Mouse (Mus musculus) megakaryocyte, embryonic 14.5 days (primary cell): ENCODE measurements at regions not wholly inside any gene's neighbourhood (a gene's known extent, or its start where the extent isn't known, plus 50 kb on each side); places are given as distances from the start of the nearest gene placed in this dataset.

Source experiments
- H3K27me3 ChIP-seq: replicated peaks from 2 replicates; pipeline ENCODE3; 2012; ENCODE audit warnings: inconsistent platforms
- H3K36me3 ChIP-seq: replicated peaks from 2 replicates; pipeline ENCODE3; 2012; ENCODE audit warnings: low read length, inconsistent platforms, mixed read lengths
- H3K4me1 ChIP-seq: 2 replicates; pipeline ENCODE4 v1.6.1; 2012; ENCODE audit warnings: inconsistent platforms
- H3K4me3 ChIP-seq: replicated peaks from 2 replicates; pipeline ENCODE3; 2012; ENCODE audit warnings: moderate library complexity, mild to moderate bottlenecking, inconsistent platforms
- H3K9me3 ChIP-seq: 2 replicates; pipeline ENCODE4 v1.6.1; 2012; ENCODE audit warnings: inconsistent platforms
- FLI1 ChIP-seq: IDR thresholded peaks from 2 replicates; pipeline ENCODE4 v1.6.1; 2012; ENCODE audit warnings: low read length, inconsistent platforms, mixed read lengths
- GATA1 ChIP-seq: IDR thresholded peaks from 3 replicates; pipeline ENCODE4 v1.6.1; 2012; ENCODE audit warnings: mixed read lengths, low read length, inconsistent platforms, borderline replicate concordance

- Histone ChIP-seq H3K4me1 (no peaks in the 10 kb centered on the region), H3K27me3 (no peaks in the 10 kb centered on the region), H3K4me3 (no peak overlapping the region), H3K9me3 (no peaks in the 10 kb centered on the region), H3K36me3 (no peaks in the 10 kb centered on the region)
- TF ChIP-seq FLI1 (no peak), GATA1 (no peak)
These were observed 55.3 kb upstream of the Spaca1 start for GRCm38 (mm10) chr4:34105251-34105650.

DNA sequence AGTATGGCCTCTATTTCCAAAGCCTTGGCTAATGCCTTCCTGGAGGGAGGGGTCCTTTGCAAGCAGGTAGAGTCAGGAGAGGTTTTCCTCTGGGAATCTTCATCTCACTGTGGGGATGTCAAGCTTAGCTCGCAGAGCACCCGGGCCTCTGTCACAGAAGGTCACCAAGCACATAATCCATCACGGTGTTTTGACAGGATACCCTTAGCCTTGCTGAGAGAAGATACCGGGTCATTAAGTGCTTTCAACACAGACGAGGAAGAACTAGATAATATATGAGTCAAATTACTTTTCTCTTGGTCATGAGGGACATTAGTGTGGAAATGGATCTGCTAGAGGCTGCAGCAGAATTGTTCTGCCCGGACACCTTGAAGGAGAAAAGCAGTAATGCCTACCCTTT is 64.3 kb upstream of the Spaca1 start:
- TF ChIP-seq FLI1 (no peak), GATA1 (no peak)
- Histone ChIP-seq H3K27me3 (no peaks in the 10 kb centered on the region), H3K4me3 (no peak overlapping the region), H3K9me3 (no peaks in the 10 kb centered on the region), H3K36me3 (no peaks in the 10 kb centered on the region), H3K4me1 (no peaks in the 10 kb centered on the region)

DNA sequence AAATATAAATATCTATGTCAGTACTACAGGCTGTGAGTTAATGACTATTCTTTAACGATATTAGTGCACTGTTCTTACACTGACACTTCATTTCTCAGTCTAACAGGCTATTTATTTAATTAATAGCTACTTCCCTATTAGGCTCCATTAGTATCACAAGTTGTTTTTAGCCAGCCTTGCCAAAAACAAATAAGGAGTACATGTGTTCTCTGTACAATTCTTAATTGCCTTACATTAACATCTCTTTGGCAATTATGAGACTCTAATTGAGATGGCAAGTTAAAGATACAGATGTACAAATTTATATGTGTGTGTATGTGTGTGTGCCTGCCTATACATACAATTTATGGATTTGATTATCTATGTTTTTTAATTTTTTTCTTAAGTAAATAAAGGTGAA is 67.1 kb upstream of the Spaca1 start:
- no peaks in the 10 kb centered on the region for H3K9me3 ChIP-seq
- no peak overlapping the region for H3K4me3 ChIP-seq
- H3K4me1 ChIP-seq = no peaks in the 10 kb centered on the region
- TF ChIP-seq FLI1 (no peak), GATA1 (no peak)
- no peaks in the 10 kb centered on the region for H3K36me3 ChIP-seq
- H3K27me3 ChIP-seq = no peaks in the 10 kb centered on the region

DNA sequence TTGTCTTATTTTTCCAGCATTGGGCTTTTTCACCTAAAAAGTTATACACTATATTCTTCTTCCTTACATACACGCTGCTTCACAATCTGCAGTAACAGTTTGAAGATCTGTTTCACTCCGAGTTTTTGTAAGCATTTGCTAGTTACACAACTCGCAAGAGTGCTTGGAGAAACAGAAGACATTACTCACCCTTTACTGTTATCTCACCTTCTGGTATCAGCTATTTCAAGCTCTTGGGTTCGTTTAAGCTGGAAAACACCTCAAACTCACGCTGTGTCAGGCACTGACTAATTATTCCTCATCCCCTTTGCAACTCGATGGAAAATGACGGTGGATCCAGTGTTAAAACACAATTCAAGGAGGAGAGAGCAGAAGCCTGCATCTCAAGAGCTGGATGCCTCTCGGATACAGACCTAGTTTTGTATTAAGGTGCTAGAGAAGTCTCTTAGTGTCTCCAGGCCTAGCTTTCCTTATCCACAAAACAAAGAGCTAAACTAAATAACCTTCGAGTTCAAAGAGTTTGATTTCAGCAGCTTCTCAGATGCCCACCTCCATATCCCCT is 73.0 kb upstream of the Spaca1 start:
- no peak overlapping the region for H3K4me3 ChIP-seq
- H3K36me3 ChIP-seq = no peaks in the 10 kb centered on the region
- peaks cover 11% of the 10 kb centered on the region; the same call in 1 of the 2 replicates for H3K4me1 ChIP-seq
- H3K9me3 ChIP-seq = no peaks in the 10 kb centered on the region
- no peaks in the 10 kb centered on the region for H3K27me3 ChIP-seq
- TF ChIP-seq FLI1 (no peak), GATA1 (no peak)

DNA sequence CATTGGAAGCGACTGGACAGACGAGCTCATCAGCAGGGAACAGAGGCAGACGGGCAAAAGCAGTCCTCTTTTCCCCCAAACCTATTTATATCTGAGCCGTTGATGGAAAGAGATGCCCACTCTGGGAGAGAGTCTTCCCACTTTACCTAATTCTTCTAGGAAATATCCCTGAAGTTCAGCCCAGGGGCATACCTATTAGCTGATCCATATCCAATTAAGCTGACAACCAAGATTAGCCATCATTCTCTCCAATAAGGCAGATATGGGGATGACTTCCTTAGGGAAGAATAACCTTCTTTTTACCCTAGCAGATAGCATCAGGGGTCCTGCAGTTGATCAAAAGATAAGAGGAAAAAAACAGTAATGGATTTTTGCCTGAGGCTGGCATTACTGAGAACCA is 78.2 kb upstream of the Spaca1 start:
- Histone ChIP-seq H3K4me1 (peaks cover 11% of the 10 kb centered on the region; the same call in 1 of the 2 replicates), H3K4me3 (no peak overlapping the region), H3K27me3 (no peaks in the 10 kb centered on the region), H3K36me3 (no peaks in the 10 kb centered on the region), H3K9me3 (no peaks in the 10 kb centered on the region)
- TF ChIP-seq GATA1 = no peak
- TF ChIP-seq FLI1 = no peak

DNA sequence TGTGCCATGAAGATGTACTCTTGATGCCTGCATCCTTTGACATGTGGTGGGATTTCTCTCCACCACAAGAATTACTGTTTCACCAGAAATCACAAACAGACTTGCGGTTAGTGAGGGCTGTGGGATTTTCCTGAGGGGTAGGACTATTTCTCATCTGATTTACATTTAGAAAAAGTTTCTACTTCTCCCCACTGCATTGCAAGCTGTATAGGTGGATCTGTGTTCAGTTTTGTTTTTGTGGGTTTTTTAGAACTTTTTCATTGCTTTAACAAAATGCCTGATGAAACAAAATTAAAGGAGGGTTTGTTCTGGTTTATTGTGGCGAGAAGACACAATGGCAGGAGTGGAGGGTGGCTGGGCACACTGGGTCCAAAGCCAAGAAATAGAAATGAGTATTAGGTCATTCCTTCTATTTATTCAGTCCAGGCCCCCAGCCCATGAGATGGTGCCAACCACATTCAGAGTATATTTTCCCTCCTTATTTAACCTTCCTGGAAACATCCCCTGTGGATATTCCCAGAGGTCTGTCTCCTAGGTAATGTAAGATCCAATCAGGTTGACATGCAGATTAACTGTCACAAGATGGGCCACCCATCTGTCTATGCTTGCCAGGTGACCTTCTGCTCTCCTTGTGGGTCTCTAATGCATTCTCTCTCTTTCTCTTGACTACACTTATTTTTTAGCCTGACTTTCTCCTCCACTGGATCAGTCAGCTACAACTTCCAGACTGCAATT is 96.3 kb upstream of the Spaca1 start:
- no peaks in the 10 kb centered on the region for H3K27me3 ChIP-seq
- no peaks in the 10 kb centered on the region for H3K36me3 ChIP-seq
- TF ChIP-seq GATA1 (no peak), FLI1 (no peak)
- peaks cover 8% of the 10 kb centered on the region; the same call in 1 of the 2 replicates for H3K4me1 ChIP-seq
- H3K4me3 ChIP-seq = no peak overlapping the region
- peaks cover 3% of the 10 kb centered on the region; the same call in 1 of the 2 replicates for H3K9me3 ChIP-seq

DNA sequence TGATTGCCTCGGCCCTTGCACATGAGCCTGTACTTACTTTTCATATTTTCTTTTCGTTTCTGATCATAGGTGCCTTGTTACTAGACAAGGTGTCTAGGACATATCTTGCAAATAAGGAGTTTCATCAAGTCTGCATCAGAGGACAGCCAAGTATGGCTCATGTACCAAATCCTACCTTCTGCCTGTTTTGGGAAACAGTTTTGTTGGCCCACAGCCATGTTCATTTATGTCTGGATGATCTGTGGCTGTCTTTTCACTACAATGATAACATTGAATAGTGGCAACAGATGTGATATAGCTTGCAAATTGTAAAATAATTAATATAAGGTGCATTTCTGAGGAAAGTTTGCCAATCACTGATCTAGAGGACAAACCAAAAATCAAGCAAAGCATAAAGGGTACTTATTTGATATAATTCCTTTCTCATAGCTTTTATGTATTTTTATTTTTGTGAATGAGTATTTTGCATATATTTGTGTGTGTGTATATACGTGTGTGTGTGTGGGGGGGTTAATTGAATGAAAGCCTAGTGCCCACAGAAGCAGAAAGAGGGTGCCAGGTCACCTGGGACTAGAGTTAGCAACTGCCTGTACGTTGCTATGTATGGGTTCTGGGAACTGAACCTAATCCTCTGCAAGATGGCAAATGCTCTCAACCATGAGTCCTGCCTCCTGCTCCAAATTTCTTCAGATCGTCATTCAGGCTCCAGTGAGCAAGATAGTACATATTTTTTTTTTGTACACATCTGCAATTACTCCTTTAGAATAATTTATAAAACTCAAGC is 99.2 kb upstream of the Spaca1 start:
- Histone ChIP-seq H3K36me3 (no peaks in the 10 kb centered on the region), H3K4me1 (peaks cover 25% of the 10 kb centered on the region; the same call in 1 of the 2 replicates), H3K9me3 (no peaks in the 10 kb centered on the region), H3K4me3 (no peak overlapping the region), H3K27me3 (no peaks in the 10 kb centered on the region)
- no peak for TF ChIP-seq GATA1
- TF ChIP-seq FLI1 = no peak

DNA sequence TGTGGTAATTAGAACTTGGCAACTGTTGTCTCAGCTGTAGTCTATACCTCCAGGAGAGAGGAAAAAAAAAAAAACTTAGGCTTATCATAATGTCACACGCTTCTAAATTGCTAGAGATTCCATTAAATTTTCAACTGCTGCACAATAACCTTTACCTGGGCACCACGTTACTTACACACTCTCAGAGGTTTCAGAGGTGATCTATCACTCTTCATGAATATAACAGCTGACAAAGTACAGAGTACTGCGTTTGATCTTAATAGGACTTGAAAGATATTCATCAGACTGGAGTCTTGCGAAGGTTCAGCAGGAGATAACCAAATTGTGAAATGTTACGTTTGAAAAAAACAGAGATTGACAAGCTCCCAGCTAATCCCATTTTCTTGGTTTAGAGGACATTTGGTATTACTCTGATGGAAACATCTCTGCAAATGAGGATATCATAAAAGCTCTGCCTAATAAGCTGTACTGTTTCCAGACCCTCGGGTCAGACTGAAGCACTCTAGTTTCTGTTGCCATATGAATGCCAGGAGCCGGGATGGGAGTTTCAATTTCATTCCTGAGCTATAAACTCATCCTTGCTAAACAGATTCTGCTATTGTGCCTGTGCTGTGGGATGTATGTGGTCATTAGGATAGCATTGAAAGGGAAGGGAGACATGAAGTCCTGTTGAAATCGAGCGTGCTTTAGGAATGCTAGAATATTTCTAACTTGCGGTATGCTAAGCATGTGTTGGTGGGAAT is 101.8 kb upstream of the Spaca1 start:
- H3K36me3 ChIP-seq = no peaks in the 10 kb centered on the region

GRCm38 (mm10) chr4:34155501-34155900 is 105.5 kb upstream of the Spaca1 start:
- H3K27me3 ChIP-seq = no peaks in the 10 kb centered on the region
- TF ChIP-seq FLI1 = no peak
- TF ChIP-seq GATA1 = no peak
- H3K36me3 ChIP-seq = no peaks in the 10 kb centered on the region
- H3K9me3 ChIP-seq = no peaks in the 10 kb centered on the region
- H3K4me1 ChIP-seq = peaks cover 36% of the 10 kb centered on the region; the same call in 1 of the 2 replicates
- no peak overlapping the region for H3K4me3 ChIP-seq

More for the DNA sequence above, 101.8 kb upstream of the Spaca1 start:
- no peak for TF ChIP-seq GATA1
- no peak for TF ChIP-seq FLI1
- no peaks in the 10 kb centered on the region for H3K9me3 ChIP-seq
- no peaks in the 10 kb centered on the region for H3K27me3 ChIP-seq
- H3K4me3 ChIP-seq = no peak overlapping the region
- peaks cover 27% of the 10 kb centered on the region; the same call in 1 of the 2 replicates for H3K4me1 ChIP-seq
